Mouse (Mus musculus) cerebellum, adult 2 months (tissue): Measurements from ENCODE around the gene Clvs2.

Experiments
- CTCF ChIP-seq: fragments of 200-500 bp; IDR thresholded peaks from 2 replicates; pipeline ENCODE4 v1.5.1; 2011; ENCODE audit warnings: low read depth, mild to moderate bottlenecking, control low read depth, low read length, moderate library complexity, borderline replicate concordance; ENCODE audit not compliant: insufficient read depth
- POLR2A ChIP-seq: fragments of 200-500 bp; IDR thresholded peaks from 2 replicates; pipeline ENCODE4 v1.6.1; 2011; ENCODE audit warnings: low read length, control low read depth, borderline replicate concordance; ENCODE audit not compliant: insufficient read depth

- TF ChIP-seq CTCF: no peak
- no peak for TF ChIP-seq POLR2A
These were observed 8.4 kb downstream of the Clvs2 start for GRCm38 (mm10) chr10:33616207-33616606.
